Mouse (Mus musculus) kidney, adult 2 months (tissue): Measurements from ENCODE around the gene Zfand6.

Experiments
- CTCF ChIP-seq: fragments of 200-500 bp; conservative IDR thresholded peaks from 2 replicates; pipeline ENCODE4 v1.5.1; 2011; ENCODE audit warnings: low read depth, mild to moderate bottlenecking, control low read depth, low read length, moderate library complexity, mixed read lengths; ENCODE audit not compliant: insufficient read depth, insufficient read length
- POLR2A ChIP-seq: fragments of 200-500 bp; IDR thresholded peaks from one replicate; pipeline ENCODE4 v1.6.1; 2011; ENCODE audit warnings: low read depth, low read length, control low read depth

DNA sequence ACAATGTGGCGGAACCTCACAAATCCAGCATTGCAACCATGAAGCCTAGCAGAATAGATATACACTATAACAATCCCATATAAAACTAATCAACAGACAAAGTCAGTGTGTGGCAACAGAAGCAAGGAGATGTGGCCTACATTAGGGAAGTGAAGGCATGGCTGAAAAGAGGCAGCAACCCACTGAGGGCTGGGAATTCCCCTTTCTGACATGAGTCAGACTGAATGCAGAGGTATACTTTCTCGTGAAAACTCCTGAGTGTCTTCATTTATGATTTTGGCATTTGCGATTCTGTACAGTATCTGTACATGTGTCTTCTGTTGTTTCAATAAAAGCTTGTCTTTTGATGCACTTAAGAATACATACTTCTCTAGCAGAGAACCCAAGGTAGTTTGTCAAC lies 98.4 kb downstream of the Zfand6 start:
- TF ChIP-seq POLR2A, result no peak
- no peak for TF ChIP-seq CTCF
